Mouse (Mus musculus): ENCODE measurements around the gene Psmc5. TPM values are rescaled to one million over a fixed set of nuclear protein-coding genes. Genes with fewer than 3 reads are reported as not detected.

The Psmc5 gene
- 26.6 and 33.6 TPM in 2 replicates for polyA plus RNA-seq (2012; rRNA removed)

DNA sequence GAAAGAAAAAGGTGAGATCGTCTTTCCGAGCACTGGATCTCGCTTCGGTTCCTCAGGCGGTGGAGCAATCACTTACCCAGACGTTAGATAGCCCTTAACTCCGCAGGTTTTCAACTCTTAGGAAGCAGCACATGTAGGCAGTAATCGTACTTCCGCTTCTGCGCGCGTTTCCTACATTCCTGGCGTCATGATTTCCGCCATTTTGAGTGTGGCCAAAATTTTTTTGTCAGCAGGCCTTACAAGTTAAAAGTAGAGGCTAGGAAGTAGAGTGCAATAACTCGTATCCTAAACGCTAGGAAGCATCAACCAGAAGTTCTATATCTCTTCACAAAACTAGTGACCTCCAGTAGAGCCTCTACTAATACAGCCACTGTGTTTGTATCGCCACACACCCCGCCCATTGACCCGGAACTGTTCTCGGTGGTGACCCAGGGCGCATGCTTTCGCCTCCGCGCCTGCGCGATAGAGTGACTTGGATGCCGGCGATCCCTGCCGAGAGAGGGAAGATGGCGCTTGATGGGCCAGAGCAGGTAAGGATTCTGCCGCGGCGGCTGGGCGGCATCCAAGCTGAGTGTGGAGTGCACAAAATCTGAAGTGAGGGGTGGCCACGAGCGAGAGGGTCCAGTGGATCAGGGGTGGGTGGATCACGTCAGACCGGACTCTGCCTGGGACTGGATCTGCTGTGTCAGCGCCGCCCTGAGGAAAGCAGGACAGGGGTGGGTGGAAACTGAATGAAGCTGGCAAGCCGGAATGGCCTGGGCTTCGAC, at the start of gene Psmc5, which contains the start of gene Ftsj3:
TSS of gene Psmc5 (plus strand) at position 470 of the 767 bp plus-strand sequence.
TSS of gene Ftsj3 (minus strand) at position 395 of the 767 bp plus-strand sequence.

DNA sequence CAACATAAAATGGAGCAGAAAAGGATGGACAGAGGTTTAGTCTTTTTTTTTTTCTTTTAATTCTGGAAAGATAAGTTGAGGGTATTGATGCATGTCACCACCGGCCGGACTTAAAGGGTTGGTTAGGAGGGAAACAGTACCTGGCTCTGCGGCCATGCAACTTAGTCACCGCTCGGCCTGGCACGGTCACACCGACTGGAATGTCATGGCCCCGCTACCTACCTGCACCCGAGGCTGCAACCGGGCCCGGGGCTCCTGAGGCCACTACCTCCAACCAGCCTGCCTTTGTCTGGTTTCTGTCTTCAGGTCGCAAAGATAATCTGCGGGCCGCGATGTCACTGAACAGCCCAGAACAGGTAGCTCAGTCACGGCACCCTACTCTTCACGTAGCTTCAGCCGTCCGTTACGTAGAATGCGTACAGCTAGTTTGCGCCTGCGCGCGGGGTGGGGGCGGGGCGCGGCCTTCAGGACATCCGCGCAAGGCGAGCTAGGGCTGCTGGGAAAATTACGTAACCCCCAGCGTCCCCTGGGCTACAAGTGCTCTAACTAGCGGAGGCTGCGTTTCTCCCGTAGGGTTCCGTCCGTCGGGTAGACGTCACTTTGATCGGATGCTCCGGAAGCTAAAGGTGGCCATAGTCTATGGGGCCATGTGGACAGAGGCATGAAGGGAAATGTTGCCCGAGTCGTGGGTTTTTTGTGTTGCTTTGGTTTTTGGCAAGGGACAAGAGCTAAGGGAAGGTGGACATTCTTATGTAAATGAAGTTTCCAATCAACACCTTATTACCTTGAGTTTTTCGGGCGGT, 39.8 kb upstream of the Psmc5 start, which contains the start of gene Ccdc47:
TSS of gene Ccdc47 (minus strand) at position 418 of the 803 bp plus-strand sequence.

DNA sequence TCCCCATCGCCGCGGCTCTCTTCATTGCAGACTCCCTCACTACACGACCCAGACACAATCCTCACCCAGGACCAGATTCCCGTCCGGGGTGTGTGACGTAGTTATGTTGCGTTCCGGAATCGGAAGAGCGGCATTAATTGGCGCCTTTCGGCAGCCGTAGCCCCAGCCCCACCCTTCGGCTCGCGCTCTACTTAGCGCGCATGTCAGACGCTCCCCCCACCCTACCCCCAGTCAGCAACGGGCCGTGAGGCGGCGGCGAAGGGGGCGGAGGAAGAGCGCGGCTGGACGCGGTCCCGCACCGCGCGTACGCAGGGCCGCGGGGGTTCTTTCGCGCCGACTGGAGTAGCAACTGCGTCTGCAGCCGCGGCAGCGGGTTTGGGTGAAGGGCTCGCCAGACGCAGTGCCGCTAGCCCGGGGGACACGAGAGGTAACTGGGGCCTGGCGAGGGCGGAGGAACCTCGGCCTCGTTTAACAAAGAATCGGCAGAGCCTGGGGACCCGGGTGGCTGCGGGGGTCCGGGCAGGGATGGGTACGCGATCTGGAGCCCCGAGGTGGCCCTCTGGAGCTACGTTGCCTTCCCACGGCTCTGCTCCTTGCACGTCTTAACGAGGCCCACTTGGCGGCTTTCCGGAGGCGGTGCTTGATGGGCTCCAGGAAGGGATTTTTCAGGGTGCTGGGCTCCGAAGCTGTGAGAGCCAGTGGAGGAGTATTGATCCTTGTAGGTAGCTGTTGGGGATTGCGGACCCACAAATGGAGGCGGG, 39.0 kb upstream of the Psmc5 start, which contains the start of gene Ddx42:
TSS of gene Ddx42 (plus strand) at position 197 of the 761 bp plus-strand sequence.

DNA sequence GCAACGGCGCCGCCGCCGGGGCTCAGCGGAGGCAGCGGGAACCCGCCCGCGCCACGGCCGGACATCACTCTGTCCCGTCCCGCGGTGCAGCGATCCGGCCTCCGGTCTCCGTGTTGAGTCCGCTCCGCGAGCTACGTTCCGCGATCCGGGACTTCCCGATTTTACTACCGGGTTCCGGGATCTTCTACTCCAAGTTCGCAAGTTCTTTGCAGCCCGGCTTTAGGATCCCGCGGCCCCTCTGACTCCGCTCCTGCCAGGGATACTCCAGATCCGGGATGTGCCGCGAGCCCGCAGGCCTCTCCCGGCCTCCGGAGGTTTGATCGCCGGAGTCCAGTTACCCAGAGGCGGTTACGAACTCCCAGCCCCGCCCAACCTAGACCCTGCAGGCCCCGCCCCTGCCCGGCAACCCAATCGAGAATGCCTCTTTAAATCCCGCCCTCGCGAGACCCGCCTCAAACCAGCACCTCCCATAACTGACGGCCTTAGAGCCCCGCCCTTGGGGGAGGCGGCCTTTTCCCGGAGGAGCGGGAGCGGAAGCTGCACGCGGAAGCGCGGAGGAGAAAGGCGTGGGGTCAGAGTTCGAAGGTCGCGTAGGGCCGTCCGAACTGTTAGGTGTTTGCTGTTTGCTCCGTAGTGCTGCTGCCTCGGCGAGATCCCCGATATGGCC, 16.8 kb downstream of the Psmc5 start, which contains the start of gene Smarcd2:
TSS of gene Smarcd2 (minus strand) at position 329 of the 667 bp plus-strand sequence.

DNA sequence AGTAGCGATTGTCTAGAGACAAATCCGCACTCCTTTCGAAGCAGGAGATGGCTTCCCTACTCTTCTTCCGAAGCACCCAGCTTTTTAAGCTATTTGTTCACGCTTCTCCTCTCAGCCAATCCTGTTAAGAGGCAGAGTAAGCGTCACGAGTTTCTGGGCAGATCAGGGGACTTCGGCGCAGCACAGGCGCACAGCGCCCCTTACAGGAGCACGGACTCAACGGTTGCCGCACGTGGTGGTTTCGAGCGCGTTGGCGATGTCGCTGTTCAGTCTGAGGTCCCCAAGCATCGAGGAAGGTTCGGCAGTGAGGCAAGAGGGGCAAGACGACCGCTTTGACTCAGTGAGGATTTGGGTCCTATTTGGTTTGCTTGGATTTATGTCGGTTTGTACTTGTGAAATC, 20.5 kb downstream of the Psmc5 start, which contains the start of gene Tcam1:
TSS of gene Tcam1 (plus strand) at position 219 of the 400 bp plus-strand sequence.

DNA sequence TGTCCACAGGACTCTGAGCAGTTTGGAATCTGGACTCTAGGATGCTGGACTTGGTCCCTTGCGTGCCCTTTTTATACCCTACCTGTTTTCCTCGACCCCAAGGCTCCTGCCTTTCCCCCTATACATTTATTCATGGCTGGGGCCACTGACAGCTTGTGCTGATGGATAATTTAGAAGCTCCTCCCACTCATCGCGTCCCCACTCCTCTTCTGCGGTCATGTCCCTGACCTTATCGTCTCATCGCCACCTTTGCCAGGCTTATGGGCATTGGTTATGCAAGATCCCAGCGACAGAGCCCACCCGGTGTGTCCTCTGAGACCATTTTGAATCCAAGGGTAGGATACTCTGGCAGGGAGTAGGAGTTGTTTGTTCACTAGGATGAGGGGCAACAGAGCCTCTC, 45.8 kb downstream of the Psmc5 start, which contains the start of gene Gh:
TSS of gene Gh (minus strand) at position 101 of the 400 bp plus-strand sequence.

Other genes starting within 250 kb of the Psmc5 start
- 0.41 and 0.78 TPM in 2 replicates for gene Kcnh6, start 248.0 kb upstream of the Psmc5 start, polyA plus RNA-seq (2012; rRNA removed)
- 50.3 and 50.4 TPM in 2 replicates for gene Dcaf7, start 219.3 kb upstream of the Psmc5 start, polyA plus RNA-seq (2012; rRNA removed)
- gene Taco1, start 190.1 kb upstream of the Psmc5 start, polyA plus RNA-seq (2012; rRNA removed) = 13.4 and 14.6 TPM in 2 replicates
- gene Map3k3, start 171.5 kb upstream of the Psmc5 start, polyA plus RNA-seq (2012; rRNA removed) = 51.7 and 55.4 TPM in 2 replicates
- gene Gm10840, start 95.3 kb upstream of the Psmc5 start, polyA plus RNA-seq (2012; rRNA removed) = not detected in 2 replicates
- 26.1 and 32.1 TPM in 2 replicates for gene Limd2, start 95.3 kb upstream of the Psmc5 start, polyA plus RNA-seq (2012; rRNA removed)
- 24.5 and 35.7 TPM in 2 replicates for gene Strada, start 54.0 kb upstream of the Psmc5 start, polyA plus RNA-seq (2012; rRNA removed)
- 9.6 and 9.7 TPM in 2 replicates for gene Ccdc47, start 39.8 kb upstream of the Psmc5 start, polyA plus RNA-seq (2012; rRNA removed)
- 10.6 and 14.3 TPM in 2 replicates for gene Ddx42, start 39.2 kb upstream of the Psmc5 start, polyA plus RNA-seq (2012; rRNA removed)
- 21.0 and 22.2 TPM in 2 replicates for gene Ftsj3, start 75 bp upstream of the Psmc5 start, polyA plus RNA-seq (2012; rRNA removed)
- 116 and 149 TPM in 2 replicates for gene Smarcd2, start 16.8 kb downstream of the Psmc5 start, polyA plus RNA-seq (2012; rRNA removed)
- gene Tcam1, start 20.5 kb downstream of the Psmc5 start, polyA plus RNA-seq (2012; rRNA removed) = 0.24 and 0.45 TPM in 2 replicates
- not detected in 2 replicates for gene Gh, start 45.7 kb downstream of the Psmc5 start, polyA plus RNA-seq (2012; rRNA removed)
- gene Cd79b, start 58.6 kb downstream of the Psmc5 start, polyA plus RNA-seq (2012; rRNA removed) = 1.6 and 1.9 TPM in 2 replicates
- 0.17 and 0.24 TPM in 2 replicates for gene Scn4a, start 97.1 kb downstream of the Psmc5 start, polyA plus RNA-seq (2012; rRNA removed)
- 55.9 and 61.8 TPM in 2 replicates for gene Prr29, start 109.3 kb downstream of the Psmc5 start, polyA plus RNA-seq (2012; rRNA removed)
- 21.6 and 26.7 TPM in 2 replicates for gene Icam2, start 131.9 kb downstream of the Psmc5 start, polyA plus RNA-seq (2012; rRNA removed)
- 72.2 and 154 TPM in 2 replicates for gene Ern1, start 231.7 kb downstream of the Psmc5 start, polyA plus RNA-seq (2012; rRNA removed)